Mouse (Mus musculus): ENCODE measurements around the gene Abtb2.

DNA sequence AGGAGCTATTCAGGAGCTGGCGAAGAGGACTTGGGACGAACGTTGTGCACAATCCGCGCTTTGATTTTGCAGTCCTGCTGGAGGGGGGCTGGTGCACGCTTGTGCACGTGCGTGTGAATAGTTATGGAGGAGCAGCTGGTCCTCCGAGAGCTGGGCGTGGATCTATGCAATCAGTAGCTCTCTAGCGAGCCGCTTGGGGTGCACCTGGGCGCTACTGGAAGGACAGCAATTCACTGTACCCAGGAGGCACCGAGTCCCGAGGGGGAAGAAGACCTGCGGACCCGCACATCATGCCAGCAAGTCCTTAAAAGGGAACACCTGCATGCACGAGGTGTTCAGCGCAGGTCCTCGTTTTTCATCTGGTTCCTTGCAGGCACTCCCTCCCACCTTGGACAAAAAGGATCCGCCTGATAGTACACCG lies 929 bp upstream of the Abtb2 start:
- TF ChIP-seq POLR2A (IDR thresholded peaks at IDR 0.05; ENCODE audit: insufficient read depth, low read length): no peak
- TF ChIP-seq EP300 (IDR thresholded peaks at IDR 0.05; ENCODE audit: insufficient read depth, low read depth, low read length): no peak
